Mouse (Mus musculus): ENCODE data around the gene Skint7.
A peak's percentile ranks its signal among the peaks of the same experiment; 100 is the strongest.
"Not testable (repeated sequence)": the region's sequence is repeated elsewhere in the genome, so short reads cannot be mapped to it uniquely, and the experiment has no call there.

The Skint7 gene

GRCm38 (mm10) chr4:111972623-111973022 lies at the start of gene Skint7:
Gene Skint7, plus strand, starts transcription at chr4:111972923.
- DNase-seq, result no peak

- DNase-seq, result peak in 1 of 2 experiments; percentile 1
Measured at GRCm38 (mm10) chr4:111961309-111961708, 11.4 kb upstream of the Skint7 start.

- not testable (repeated sequence) for DNase-seq
Measured at GRCm38 (mm10) chr4:111963241-111963640, 9.5 kb upstream of the Skint7 start.

- DNase-seq, result no peak
Measured at GRCm38 (mm10) chr4:111963669-111964068, 9.1 kb upstream of the Skint7 start.

DNA sequence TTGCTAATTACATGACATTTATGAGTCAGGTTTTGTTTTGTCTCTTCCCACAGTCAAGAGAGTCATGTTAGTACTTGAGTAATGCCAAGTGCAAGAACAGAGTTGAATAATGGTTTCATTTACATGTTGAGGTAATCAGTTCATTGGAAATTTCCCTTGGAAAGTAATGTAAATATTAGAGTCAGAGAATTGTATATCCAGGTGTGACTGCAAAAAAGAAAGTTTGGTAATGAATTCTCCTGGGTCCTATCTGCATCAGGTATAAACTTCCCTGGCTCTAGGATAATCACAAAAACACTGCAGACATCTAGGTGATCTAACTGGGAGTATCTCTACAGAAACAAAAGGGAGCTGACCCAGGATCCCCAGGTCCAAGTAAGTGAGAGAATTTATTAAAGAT lies 33.2 kb downstream of the Skint7 start, which contains the start of gene Skint1:
Gene Skint1, plus strand, starts transcription at position 301 of the 400 bp plus-strand sequence.
- no peak for DNase-seq

All from cerebellum, postnatal 14 days (tissue).